Mouse (Mus musculus): Measurements from ENCODE around the gene Etv1.

Gene Etv1

DNA sequence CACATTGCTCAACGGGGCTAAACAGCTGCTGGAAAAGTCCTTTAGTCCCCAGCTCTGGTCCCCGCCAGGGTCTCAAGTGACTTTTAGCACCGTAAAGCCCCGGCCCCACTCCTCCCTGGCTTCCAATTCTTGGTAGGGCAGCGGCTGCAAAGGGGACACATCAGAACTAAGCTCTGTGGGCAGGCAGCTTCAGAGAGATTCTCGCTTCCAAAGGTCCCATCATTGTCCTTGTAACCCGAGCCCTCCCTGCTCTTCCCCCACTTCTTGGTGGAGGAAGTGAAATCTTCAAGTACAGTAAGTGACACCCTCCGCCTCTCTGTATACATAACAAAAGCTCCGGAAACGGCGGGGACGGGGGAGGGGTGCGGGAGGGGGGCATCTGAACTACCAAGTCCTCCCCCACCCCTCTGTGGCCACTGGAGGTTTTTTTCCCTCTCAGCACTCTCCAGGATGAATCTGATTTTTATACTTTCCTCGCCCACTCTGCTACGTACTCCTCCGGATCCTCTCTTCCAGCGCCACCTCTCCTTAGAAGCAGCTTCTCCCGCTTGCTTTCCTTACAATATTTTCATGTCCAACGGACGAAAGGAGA is at the start of gene Etv1:
Etv1 (plus strand) TSS at position 195 of the 592 bp plus-strand sequence.
- in situ Hi-C loops (cut with MboI; ENCODE audit: low pct_unique_long_range_greater_than_20kb in 1 of 2, low sequenced_read_pairs in 2 of 2, unreplicated experiment in 1 of 2) = no loop called here

DNA sequence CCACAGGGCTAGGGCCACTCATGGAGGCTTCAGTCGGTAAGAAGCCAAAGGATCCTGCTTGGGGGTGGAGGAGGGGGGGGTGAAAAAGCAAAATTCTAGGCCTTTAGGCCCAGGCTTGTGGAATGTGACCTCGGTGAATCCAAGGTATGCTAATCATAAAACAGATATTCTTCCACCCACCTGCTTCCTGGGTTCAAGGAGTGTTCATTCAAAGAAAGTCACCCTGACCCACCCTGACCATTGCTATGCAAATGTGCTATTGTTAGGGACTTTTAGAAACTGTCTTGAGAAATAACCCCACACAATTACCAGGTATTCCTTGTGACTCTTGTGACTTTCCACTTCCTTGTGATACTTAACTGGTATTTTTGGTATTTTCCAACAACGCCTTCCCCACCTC is 49.5 kb upstream of the Etv1 start:
- in situ Hi-C loops (cut with MboI; ENCODE audit: low pct_unique_long_range_greater_than_20kb in 1 of 2, low sequenced_read_pairs in 2 of 2, unreplicated experiment in 1 of 2) = no loop called here

DNA sequence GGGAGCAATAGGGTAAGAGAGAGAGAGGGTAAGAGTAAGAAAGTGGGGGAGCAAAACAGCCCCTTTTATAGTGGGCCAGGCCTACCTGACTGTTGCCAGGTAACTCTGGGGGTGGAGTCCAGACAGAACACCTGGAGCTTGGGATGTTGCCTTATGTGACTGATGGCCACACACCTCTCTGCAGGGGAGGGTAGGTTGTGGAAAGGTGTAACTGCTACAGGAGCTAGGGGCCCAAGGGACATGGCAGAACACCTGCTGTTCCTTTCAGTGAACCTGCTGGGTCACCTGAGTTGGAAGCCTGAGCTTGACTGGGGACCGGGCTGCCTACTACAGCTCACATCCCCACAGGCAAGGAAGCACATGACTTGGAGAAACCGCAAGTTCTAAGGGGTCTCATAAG is 48.4 kb upstream of the Etv1 start:
- in situ Hi-C loops (cut with MboI; ENCODE audit: low pct_unique_long_range_greater_than_20kb in 1 of 2, low sequenced_read_pairs in 2 of 2, unreplicated experiment in 1 of 2) = no loop called here

DNA sequence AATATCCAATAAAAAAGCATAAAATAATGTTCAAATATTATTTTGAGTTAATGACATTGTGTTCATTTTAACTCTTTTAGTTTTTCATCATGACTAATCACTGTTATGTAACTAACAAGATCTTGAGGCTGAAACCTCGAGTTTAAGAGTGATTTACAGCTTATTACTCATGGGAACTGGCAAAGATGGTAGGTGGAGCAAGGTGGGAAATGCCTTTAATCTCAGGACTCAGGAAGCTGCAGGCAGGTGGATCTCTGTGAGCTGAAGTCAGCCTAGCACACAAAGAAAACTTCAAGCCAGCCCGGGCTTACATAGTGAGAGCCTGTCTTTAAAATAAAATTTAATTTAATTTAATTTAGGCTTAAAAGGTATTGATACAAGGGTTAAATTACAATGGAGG is 19.9 kb upstream of the Etv1 start:
- in situ Hi-C loops (cut with MboI; ENCODE audit: low pct_unique_long_range_greater_than_20kb in 1 of 2, low sequenced_read_pairs in 2 of 2, unreplicated experiment in 1 of 2) = no loop called here

DNA sequence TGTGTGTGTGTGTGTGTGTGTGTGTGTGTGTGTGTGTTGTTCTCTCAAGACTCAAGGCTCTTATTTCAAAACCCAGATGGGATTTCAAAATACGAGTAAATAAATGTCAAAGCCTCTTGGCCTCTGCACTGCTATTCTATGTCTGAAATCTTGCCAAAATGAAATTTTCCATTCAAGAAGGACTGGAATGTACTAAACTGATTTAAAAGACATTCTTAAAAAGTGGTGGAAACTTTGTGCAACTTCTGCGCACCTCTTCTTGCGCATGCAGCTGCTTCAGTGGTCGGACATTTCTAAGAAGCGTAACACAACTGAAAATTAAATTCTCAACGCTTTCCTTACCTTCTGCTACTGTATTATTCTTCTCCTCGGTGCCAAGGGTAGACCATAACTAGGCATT is 1.9 kb upstream of the Etv1 start:
- in situ Hi-C loops (cut with MboI; ENCODE audit: low pct_unique_long_range_greater_than_20kb in 1 of 2, low sequenced_read_pairs in 2 of 2, unreplicated experiment in 1 of 2) = no loop called here

DNA sequence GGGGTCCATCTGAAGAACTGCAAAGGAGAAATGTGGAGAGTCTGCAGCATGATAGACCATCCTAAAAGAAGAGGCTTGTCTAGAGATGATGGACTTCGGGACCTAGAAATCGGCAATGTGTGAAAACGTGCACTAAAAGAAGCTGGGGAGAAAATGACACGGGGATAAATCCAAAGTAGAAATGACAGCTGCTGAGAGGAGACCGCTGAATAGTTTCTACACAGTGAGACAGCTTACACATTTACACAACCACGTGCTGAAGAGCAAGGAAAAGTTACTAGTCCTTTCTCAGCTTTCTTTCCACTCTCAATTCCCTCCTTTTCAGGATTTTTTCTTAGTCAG is 1.3 kb upstream of the Etv1 start:
- in situ Hi-C loops (cut with MboI; ENCODE audit: low pct_unique_long_range_greater_than_20kb in 1 of 2, low sequenced_read_pairs in 2 of 2, unreplicated experiment in 1 of 2) = no loop called here

DNA sequence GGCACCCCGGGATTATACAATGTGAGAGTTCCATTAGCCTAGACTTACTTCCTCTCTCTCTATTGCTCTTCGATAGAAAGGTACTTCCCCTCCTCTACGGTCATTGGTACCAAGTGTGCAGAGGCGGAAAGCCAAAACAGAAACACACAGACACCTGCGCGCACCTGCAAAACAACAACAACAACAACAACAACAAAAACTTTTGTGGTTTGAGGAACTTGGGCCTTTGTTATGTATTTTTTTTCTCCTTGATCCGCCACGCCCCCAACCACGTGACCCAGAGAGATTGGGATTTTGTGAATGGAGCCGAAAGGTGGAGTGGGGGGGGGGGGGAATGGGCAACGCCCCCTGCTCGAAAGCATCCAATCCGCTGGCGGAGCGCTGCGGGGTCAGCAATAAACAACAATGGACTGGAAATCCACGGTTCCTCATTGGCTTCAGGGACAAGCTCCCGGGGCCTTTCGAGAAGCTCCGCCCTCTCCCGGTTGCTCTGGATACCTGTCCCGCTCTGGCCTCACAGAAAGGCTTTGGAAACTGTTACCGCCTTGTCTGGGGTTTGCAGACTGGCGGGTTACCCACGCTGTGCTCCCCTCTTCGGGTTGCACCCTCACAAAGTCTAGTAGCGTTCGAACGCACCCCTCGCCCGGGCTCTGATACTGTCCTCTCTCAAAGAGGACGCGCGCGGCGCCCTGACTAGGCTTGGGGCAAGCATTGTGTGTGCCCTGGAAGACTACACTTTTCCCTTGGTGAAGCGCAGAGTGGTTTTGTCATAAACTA is 693 bp upstream of the Etv1 start:
- in situ Hi-C loops (cut with MboI; ENCODE audit: low pct_unique_long_range_greater_than_20kb in 1 of 2, low sequenced_read_pairs in 2 of 2, unreplicated experiment in 1 of 2) = no loop called here

DNA sequence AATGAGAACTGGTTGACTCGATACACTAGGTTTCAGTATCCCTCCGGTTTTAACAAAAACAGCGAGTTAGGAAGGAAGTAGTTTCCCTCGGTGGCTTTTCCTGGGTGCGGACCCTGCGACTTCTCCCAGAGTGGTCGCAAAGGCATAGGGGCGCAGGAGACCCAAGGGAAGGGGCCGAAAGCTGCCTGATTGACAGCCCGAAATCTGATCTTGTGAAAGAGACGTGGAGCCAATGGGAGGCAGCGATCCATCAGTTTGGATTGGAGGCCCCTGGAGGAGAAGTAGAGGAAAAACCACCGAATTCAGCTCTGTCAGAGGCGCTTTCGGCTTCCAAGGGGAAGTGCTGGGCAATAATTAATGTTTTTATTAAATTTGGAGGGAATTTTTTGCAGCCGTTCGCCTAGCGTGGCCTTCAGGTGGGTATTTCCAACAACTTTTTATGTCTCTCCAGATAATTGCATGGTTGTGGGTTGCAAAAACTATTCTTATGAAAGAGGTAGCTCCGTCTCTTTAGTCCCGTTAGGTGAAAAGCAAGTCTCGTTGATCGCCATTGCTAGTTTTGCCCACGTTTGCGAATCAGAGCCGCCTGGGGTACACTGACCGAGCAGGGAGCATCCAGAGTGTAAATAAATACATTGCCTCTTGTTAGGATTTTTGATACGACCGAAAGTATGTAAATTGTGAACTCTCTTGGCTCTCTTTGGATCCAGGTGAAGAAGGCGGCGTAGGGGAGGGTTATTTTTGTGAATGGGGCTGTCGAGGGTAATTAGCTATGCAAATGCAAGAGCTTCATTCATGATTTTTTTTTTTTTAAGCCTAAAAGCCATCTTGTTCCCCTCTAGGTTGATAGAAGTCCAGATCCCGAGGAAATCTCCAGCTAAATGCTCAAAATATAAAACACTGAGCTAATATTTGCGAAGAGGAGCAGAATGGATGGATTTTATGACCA is 1.1 kb downstream of the Etv1 start:
- in situ Hi-C loops (cut with MboI; ENCODE audit: low pct_unique_long_range_greater_than_20kb in 1 of 2, low sequenced_read_pairs in 2 of 2, unreplicated experiment in 1 of 2) = no loop called here

DNA sequence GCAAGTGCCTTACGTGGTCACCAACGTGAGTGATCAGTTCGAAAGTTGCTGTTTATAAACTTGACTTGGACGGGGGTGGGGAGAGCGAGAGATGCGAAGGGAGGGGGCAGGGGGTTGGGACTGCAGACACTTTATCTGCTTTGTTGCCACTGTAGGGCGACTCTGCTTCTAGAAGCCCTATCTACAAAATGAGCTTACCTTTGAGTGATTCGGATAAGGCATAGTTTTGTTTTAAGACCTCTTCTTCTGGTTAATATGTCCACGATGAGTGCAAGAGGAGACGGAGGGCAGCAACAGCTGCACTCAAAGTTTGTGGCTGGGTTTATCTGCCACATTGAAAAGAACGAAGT is 1.8 kb downstream of the Etv1 start:
- in situ Hi-C loops (cut with MboI; ENCODE audit: low pct_unique_long_range_greater_than_20kb in 1 of 2, low sequenced_read_pairs in 2 of 2, unreplicated experiment in 1 of 2) = no loop called here

DNA sequence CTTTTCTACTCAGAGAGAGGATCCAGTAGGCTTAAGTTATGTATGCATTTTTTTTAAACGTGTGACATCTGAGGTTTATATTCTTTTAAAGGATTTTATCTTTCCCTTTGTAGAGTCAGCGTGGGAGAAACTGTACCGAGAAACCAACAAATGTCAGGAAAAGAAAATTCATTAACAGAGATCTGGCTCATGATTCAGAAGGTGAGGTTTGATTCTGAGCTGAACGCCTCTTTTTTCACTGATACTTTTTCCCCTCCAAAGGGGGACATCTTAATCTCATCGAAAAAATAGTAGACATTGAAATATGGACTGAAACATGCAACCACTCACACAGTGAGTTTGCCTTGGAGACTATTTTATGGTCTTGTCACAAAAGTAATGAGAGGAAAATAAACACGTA is 2.5 kb downstream of the Etv1 start:
- in situ Hi-C loops (cut with MboI; ENCODE audit: low pct_unique_long_range_greater_than_20kb in 1 of 2, low sequenced_read_pairs in 2 of 2, unreplicated experiment in 1 of 2) = no loop called here

DNA sequence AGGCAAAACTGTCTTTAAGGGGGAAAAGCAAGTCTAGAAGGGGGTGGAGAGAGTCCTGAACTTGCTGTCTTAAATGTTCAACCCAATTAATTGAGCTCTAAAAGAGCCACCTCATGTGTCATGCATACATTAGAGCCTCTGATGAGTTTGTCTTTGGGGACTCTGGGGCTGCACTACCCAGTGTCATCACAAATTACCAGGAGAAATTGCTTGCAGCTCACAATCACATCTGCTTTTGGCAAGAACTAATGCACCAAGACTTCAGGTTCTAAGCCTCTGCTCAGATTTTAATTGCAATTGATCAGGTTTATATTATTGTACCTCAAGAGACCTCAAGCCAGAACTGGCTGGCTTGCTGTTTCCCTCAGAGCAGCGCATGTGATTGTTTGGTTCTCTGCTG is 4.1 kb downstream of the Etv1 start:
- in situ Hi-C loops (cut with MboI; ENCODE audit: low pct_unique_long_range_greater_than_20kb in 1 of 2, low sequenced_read_pairs in 2 of 2, unreplicated experiment in 1 of 2) = no loop called here

DNA sequence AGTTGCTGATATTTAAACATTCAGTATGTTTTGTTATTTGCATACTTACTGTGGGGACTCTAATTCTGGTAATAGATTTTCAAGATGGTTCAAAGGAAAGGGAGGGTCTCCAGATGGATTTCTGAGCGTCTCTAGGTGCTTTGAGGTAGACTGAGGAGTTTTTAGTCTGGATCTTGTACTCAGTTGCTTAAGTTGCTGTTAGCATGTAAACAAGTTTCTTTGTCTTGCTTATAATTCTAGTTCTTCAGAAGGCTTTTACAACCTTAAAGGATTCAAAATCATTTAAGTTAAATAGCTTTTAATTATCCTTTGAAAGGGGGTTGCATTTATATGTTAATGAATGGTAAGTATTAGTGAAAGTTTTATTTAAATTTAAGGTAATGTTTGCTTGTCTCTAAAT is 5.0 kb downstream of the Etv1 start:
- in situ Hi-C loops (cut with MboI; ENCODE audit: low pct_unique_long_range_greater_than_20kb in 1 of 2, low sequenced_read_pairs in 2 of 2, unreplicated experiment in 1 of 2) = no loop called here

DNA sequence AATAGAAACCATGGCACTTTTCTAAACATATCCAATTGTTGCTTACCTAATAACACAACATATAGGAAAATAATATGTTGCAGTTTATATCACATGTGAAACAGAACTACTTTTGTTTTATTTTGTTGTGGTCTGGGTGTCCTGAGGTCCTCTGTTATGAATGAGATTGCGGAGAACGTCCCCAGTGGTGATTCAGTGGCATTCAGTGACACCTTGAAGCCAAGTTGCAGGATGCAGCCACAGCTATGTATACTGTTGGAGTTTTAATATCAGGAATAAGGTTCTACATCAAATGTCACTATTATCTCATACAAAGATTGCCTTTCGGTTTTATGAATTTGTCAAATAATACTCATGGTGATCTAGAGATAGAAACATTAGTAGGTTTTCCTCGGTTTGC is 7.4 kb downstream of the Etv1 start:
- in situ Hi-C loops (cut with MboI; ENCODE audit: low pct_unique_long_range_greater_than_20kb in 1 of 2, low sequenced_read_pairs in 2 of 2, unreplicated experiment in 1 of 2) = no loop called here

DNA sequence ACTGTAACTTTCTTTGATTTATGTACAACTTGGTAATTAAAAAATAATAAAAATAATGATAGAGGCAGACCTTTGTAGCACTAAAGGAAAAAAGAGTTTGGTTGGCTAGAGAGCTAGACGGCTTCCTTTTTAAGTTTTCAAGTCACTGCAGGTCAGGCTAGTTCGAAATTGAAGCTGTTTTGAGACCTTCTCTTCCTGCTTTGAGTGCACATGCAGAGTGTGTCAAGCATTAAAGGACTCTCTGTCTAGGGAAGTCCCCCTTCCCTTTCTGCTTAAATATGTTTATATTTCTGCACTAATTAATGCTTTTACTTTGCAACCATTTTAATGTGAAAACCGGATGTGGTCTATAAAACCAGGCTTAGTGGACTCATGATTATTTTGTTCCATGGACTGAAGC is 8.5 kb downstream of the Etv1 start:
- in situ Hi-C loops (cut with MboI; ENCODE audit: low pct_unique_long_range_greater_than_20kb in 1 of 2, low sequenced_read_pairs in 2 of 2, unreplicated experiment in 1 of 2) = no loop called here

DNA sequence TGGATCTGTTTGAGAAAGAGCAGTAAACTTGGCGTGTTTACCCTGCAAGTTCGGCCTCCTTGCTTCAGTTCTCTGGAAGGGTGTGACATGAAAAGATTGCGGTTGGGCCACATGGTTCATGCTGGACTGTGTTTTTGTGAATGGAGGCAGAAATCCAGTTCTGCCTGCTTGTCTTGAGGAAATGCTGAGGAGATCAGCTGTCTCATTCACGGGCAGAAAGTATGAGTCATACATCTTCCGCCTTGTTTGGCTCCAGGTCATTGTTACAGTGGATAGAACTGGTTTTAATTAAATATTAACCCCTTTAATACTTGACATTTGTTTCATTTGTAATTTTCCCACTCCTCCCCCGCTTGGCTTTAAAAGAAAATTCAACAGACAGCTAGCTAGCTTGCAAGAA is 9.4 kb downstream of the Etv1 start:
- in situ Hi-C loops (cut with MboI; ENCODE audit: low pct_unique_long_range_greater_than_20kb in 1 of 2, low sequenced_read_pairs in 2 of 2, unreplicated experiment in 1 of 2) = no loop called here

DNA sequence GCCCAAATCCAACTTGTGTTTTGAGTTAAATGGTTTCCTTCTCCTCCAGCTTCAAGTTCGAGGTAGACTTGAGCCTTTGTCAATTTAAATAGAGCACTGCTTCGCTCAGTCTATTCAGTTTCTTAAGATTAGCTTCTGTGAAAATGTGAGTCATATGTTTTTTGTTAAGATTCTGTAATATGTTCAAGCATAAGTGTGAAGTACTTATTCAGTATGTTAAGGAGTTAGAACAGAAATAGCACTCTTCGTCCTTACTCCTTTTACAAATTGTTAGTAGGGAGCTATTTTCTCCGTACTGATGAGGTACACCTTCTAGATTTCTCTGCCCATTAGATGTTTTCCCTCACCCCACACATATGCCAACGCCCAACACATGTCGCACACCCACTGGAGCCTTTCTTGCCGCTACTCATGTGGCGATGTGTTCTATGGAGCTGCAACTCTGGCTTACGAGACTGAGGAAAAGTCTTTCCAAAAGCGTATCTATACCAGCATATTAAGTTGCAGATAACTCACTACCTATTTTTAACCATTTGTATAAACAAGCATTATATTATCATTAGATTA is 10.7 kb downstream of the Etv1 start:
- in situ Hi-C loops (cut with MboI; ENCODE audit: low pct_unique_long_range_greater_than_20kb in 1 of 2, low sequenced_read_pairs in 2 of 2, unreplicated experiment in 1 of 2) = no loop called here

DNA sequence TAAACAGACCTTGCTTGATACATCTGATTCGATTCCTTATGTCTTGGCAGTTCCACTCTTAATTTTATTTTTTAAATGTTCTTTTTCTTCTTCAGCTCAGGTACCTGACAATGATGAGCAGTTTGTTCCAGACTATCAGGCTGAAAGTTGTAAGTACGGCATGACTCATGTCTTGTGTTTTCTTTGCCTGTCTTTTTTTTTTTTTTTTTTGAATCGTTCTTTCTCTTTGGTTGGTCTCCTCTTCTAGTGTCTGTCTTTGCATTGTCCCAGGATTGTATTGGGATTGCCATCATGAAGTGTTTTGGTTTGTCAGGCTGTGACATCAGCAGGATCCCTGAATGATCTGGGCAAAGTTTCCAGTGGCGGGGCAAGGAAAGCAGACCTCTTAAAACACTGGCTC is 13.9 kb downstream of the Etv1 start:
- in situ Hi-C loops (cut with MboI; ENCODE audit: low pct_unique_long_range_greater_than_20kb in 1 of 2, low sequenced_read_pairs in 2 of 2, unreplicated experiment in 1 of 2) = no loop called here

DNA sequence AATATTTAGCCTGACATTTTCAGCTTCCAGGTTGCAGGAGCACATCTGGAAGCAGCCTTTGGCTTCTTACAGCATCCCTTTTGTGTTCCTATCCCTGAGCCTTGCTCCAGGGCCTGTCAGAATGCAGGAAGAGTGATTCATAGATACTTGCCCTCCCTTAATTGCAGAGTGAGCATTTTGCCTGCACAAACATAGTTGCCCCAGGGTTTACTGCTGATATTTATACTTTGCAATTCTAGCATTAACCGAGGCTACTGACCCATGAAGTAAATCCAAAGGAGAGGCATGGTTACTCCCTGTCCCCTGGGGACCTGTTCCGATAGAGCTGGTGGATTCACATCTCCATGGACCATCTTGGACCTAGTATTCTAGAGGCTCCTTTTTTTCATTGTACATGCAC is 14.5 kb downstream of the Etv1 start:
- in situ Hi-C loops (cut with MboI; ENCODE audit: low pct_unique_long_range_greater_than_20kb in 1 of 2, low sequenced_read_pairs in 2 of 2, unreplicated experiment in 1 of 2) = no loop called here

DNA sequence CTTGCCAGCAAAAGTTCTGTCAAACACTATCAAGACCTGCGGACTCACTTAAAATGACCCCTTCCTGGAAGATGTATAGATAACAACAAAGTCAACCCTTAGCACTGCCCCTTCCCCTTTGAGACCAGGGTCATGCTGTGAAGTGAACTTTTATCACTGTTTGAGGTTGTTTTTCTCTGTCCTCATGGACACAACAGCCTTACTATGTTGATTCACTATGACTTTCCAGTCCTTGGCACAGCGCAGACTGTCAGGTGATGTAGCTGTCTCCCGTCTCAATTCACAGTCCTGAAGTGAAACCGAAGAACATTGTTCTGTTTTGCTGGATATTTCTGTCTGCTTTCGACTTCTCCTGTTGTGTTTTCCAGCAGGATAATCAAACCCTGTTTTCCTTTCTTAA is 27.9 kb downstream of the Etv1 start:
- in situ Hi-C loops (cut with MboI; ENCODE audit: low pct_unique_long_range_greater_than_20kb in 1 of 2, low sequenced_read_pairs in 2 of 2, unreplicated experiment in 1 of 2) = no loop called here
